Mouse (Mus musculus) brain, embryonic 14.5 days (tissue): ENCODE results near the gene Rhbdf2.

Experiments
- CTCF ChIP-seq: fragments of 200-500 bp; IDR thresholded peaks from 2 replicates; pipeline ENCODE4 v1.5.1; 2012; ENCODE audit warnings: inconsistent platforms, mild to moderate bottlenecking, moderate library complexity, borderline replicate concordance; ENCODE audit not compliant: insufficient read depth, insufficient read length; ENCODE audit errors: extremely low read depth
- POLR2A ChIP-seq: fragments of 200-500 bp; IDR thresholded peaks from 2 replicates; pipeline ENCODE4 v1.6.1; 2012; ENCODE audit warnings: mild to moderate bottlenecking, inconsistent platforms, borderline replicate concordance; ENCODE audit not compliant: poor library complexity, insufficient read depth, insufficient read length, severe bottlenecking; ENCODE audit errors: extremely low read depth

- peak; percentile 25; the same call in 1 of the 2 replicates for TF ChIP-seq CTCF
- no peak for TF ChIP-seq POLR2A
Measured at GRCm38 (mm10) chr11:116627072-116628020, 527 bp upstream of the Rhbdf2 start.
